Mouse (Mus musculus) urinary bladder, adult 18-20 months (tissue): ENCODE results near the gene B4galt3.

Experiments
- DNase-seq, 2 experiments: peaks; one replicate each; pipeline ENCODE4 v3.0.0; 2022; ENCODE audit warnings: low spot score in 2 of 2, mixed read lengths in 2 of 2

B4galt3 gene

GRCm38 (mm10) chr1:171269848-171270572 is at the start of gene B4galt3:
TSS of gene B4galt3 (plus strand) at chr1:171270328.
- peak; percentile 94 to 99 for DNase-seq

GRCm38 (mm10) chr1:171220871-171221270 is 49.3 kb upstream of the B4galt3 start:
- peak; percentile 69 to 78 for DNase-seq

GRCm38 (mm10) chr1:171221281-171222193 is 48.6 kb upstream of the B4galt3 start:
- DNase-seq: no peak

- peak; percentile 82 to 95 for DNase-seq
Observed at GRCm38 (mm10) chr1:171222238-171223155, 47.6 kb upstream of the B4galt3 start, which contains the start of gene Tomm40l. TSS of gene Tomm40l (minus strand) at chr1:171222514.

GRCm38 (mm10) chr1:171223168-171223567 is 47.0 kb upstream of the B4galt3 start:
- no peak for DNase-seq

DNA sequence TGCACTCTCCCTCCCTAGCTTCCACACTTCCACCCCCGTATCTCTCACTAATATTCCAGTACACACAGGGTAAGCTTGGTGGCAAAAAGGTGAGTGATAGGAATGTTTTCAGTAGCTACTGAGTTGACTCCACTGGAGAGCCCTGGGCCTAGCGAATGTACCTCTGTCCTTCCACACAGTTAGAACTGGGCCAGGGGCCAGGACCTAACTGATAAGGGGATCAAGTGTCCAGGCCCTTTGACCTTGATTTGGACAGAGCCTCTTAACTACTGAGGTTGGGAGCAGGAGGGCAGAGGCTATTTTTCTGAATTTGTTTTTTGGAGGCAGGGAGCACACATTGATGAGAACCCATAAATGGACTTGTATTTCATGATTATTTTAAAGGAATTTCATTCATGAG is 46.3 kb upstream of the B4galt3 start:
- no peak for DNase-seq

DNA sequence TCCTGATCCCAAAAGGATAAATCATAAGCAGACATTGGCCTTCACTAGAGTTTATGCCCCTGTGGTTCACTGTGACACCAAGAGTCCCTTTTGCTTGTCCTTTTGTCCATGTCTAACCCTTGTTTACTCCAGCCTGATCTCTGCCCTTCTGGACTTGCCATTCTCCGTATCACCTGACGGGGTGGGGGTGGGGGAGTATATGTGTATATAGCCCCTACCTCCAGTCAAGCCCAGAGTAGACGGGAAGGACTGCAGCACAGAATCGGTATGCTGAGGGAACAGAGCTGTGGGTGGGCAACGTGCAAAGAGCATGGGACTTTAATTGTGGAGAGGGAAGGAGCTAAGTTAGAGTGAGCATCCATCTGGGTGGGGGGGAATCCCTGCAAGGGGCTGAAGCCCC is 45.3 kb upstream of the B4galt3 start, which contains the start of gene Apoa2:
Apoa2 (plus strand) TSS at position 198 of the 400 bp plus-strand sequence.
- no peak for DNase-seq

DNA sequence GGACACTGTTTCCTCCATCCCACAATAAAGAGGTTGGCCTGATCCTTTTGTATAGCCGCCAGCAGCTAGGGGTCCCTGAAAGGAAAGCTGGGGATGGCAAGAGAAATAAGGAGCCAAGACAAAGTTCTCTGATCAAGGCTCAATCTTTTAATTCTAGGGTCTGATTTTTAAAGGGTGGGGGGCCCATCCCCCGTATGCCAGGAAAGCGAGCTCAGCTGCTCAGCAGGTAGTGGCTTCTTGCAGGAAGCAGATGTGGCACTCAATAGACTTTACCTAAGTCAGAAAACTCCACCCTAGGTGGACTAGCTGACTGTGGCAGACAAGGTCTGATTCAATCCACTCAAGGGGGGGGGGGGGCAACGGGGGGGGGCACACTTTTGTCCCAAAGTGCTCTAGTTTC is 43.3 kb upstream of the B4galt3 start:
- DNase-seq: no peak

GRCm38 (mm10) chr1:171227879-171228278 is 42.2 kb upstream of the B4galt3 start:
- no peak for DNase-seq

GRCm38 (mm10) chr1:171229750-171230149 is 40.4 kb upstream of the B4galt3 start:
- no peak for DNase-seq

GRCm38 (mm10) chr1:171230215-171230614 is 39.9 kb upstream of the B4galt3 start:
- DNase-seq: no peak

GRCm38 (mm10) chr1:171231844-171232243 is 38.3 kb upstream of the B4galt3 start:
- no peak for DNase-seq

GRCm38 (mm10) chr1:171232348-171232747 is 37.8 kb upstream of the B4galt3 start:
- DNase-seq: no peak

GRCm38 (mm10) chr1:171232800-171233730 is 37.1 kb upstream of the B4galt3 start:
- DNase-seq: no peak

DNA sequence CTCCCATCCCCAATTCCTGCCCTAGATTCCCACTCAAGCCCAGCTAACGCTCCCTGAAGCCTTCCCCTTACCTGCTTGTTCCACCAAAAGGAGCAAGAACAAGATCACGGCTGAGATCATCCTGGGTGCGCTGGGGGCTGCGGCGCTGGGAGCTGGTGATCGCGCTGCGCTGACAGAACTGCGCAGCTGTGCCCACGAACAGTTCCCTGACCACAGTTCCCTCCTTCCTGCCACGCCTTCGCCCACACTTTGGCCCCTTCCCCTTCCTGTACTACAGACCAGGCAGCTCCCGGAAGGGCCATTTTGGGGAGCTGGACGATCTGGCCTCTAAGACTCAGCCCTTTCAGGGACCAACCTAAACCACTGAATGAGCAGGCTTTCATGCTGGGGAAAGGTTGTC is 36.0 kb upstream of the B4galt3 start, which contains the start of gene Fcer1g:
Fcer1g (minus strand) TSS at position 240 of the 400 bp plus-strand sequence.
- no peak for DNase-seq

GRCm38 (mm10) chr1:171234538-171234937 is 35.6 kb upstream of the B4galt3 start:
- DNase-seq: no peak

GRCm38 (mm10) chr1:171235791-171236190 is 34.3 kb upstream of the B4galt3 start:
- no peak for DNase-seq

- no peak for DNase-seq
Observed at GRCm38 (mm10) chr1:171237438-171237837, 32.7 kb upstream of the B4galt3 start.

DNA sequence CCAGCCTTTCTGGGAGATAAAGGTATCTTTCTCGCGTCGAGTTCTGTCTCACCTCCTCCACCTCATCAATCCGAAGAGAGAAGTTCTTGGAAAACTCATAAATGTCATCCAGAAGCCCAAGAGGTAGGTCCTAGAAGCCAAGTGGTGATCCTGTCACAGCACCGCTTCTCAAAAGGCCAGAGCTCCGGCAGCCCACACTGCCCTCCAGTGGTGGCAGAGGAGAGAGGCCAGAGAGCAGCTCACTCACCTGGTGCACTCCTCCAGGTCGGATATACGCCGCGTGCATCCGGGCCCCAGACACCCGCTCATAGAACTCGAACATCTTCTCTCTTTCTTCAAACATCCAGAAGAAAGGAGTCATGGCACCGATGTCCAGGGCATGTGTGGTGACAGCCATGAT is 31.7 kb upstream of the B4galt3 start:
- peak in 1 of 2 experiments; percentile 26 for DNase-seq
